Mouse (Mus musculus): ENCODE data around the gene Cga.

GRCm38 (mm10) chr4:34941046-34941445 is 47.5 kb downstream of the Cga start:
- TF ChIP-seq CTCF (IDR thresholded peaks at IDR 0.05; ENCODE audit: borderline replicate concordance, control insufficient read depth, extremely low read depth, insufficient read depth, low read length, poor library complexity): no peak
- TF ChIP-seq POLR2A (IDR thresholded peaks at IDR 0.05; ENCODE audit: control insufficient read depth, extremely low read depth, insufficient read depth, low read length, poor library complexity): no peak
